Mouse (Mus musculus) retina, postnatal 7 days (tissue): ENCODE results near the gene Htr1f.

Source experiments
- DNase-seq: peaks from one replicate; pipeline ENCODE4 v3.0.0-alpha.2; 2012; ENCODE audit warnings: low read depth, low spot score

Htr1f gene

DNA sequence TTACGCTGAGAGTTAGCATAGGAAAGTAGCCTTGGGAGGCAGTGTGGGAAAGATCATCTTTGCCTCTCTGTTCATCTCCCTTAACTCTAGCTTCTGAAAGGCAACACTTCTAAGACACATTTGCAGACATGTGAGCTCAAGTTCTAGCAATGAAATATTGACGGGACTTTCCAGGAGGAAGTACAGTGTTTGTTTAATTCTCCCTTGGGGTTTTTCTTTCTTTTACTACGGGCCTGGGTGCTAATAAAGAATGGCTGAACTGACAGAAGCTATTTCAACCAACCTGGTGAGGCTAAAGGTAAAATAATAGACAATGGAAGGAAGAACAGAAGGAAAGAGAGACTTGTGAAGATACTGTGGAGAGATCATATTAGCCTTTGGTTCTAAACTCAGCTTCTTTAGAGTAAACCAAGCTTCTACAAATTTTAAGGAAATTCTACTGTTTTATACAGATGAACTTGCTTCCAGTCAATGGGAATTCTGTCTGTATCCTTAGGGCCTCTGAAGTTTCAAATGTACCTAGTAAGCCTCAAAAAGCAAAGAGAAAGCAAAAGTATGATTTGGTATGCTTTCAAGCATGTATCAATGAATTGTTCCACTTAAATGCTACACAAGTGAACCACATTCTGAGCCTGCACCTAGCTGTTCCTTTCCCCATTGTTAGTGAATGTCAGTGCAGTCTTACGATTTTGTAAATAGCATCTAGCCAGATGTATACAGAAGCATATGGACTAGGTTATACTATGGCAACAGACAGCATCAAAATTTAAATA, 131.9 kb downstream of the Htr1f start:
- DNase-seq = no peak

DNA sequence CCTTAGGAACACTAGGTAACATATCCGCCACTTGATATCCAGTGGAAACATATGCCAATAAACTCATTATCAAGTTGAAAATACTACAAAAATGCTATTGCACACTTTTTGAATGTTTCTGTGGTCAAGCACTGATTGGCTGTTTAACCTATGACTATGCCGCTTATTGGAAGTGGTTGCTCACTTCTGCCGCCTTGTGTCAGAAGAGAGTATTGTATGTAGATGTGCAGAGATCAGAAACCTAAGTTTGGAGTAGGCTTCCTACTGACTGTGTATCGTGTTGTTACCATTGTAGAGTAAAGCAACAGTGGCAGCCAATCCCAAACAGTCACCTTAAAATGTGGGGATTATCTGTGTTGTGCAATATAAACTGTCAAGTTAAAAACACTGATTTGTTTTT, 144.0 kb downstream of the Htr1f start:
- DNase-seq = no peak

DNA sequence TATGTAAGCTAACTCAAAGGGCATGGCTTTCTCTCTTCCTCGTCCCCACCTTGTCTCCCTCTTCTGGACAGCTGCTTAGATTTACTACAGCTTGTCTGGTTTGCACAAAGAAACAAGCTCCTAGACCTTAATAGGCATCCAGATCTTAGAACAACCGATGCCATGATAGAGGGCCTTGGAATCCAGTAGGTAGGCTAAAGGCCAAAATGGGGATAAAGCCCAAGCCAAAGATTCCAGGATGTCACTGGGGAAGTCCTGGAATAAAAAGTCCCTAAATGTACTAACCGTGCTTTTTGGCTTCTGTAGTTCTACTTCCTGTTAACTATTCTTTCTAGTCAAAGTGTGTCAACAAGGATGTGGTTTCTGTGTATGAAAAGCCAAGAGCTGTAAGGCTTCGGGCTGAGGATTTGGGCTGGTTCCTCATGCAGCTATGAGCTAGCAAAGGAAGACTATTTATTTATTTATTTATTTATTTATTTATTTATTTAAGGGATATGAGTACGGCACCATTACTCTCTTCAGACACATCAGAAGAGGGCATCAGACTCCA, 163.9 kb downstream of the Htr1f start:
- DNase-seq = no peak

DNA sequence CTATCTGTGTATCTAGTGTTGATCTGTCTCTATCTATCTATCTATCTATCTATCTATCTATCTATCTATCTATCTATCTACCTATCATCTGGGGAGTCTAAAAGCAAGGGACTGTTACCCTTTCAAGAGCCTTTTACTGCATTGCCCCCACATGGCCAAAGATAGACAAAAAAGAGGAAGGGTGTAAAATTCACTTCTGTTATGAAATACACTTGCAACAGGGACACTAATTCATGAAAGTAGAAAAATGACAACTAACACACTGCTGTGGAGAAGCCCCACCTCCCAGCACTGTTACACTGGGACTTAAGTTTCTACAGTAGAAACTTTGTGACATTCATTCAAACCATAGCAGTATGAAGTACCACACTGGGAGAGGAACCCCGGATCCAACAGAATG, 170.9 kb downstream of the Htr1f start:
- DNase-seq = no peak

DNA sequence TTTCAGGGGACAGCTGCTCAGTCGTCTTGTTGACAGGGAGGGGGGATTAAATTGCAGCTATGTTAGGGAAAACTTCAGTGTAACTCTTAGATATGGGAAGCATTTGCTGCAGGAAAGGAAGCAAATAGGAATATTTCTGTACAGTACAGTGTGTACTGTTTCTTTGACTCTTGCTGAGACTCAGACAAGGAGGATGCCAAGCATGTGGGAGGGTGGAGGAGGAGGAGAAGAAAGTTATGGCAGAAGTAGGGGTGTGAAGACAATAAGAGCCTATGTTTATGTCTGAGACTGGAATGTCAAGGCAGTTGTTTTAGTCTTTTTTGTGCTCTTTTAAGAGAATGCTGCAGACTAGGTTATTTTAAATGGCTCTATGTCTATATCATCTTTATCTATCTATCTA, 171.6 kb downstream of the Htr1f start:
- no peak for DNase-seq

DNA sequence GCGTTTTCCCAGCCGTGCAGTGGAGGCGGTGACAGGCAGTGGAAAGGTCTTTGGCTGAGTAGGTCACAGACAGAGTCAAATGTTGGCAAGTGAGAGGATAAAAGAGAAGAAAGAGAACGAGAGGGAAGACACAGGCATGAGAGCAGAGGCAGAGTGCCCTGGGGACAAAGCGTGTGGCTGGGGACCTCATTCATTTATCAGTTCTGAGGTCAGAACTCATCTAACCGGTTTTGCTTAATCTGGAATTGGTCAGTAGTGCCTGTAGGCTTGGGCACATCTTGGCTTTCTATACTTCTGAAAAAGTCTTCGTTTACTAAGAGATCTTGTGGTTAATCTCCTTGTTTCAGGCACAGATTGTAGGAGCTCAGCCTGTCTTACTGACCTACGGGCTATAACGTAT, 182.2 kb downstream of the Htr1f start:
- no peak for DNase-seq

DNA sequence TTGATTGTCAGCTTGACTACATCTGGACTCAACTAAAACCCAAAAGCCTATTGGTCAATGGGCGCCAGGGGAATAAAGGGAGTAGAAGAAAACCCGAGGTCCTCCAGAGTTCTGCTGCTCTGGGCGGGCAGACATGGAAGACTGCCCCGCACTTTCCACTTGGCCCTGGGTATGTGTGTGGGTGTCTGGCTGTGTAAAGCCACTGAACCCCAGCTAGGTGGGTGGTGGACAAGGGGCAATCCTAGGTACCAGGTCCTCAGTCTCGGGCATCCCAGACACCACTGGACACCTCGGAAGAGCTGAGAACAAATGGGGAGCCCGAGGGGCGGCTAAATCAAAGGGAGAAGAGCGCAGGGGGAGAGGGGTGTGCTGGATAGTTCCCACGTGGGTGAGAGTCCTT, 196.9 kb downstream of the Htr1f start:
- no peak for DNase-seq

DNA sequence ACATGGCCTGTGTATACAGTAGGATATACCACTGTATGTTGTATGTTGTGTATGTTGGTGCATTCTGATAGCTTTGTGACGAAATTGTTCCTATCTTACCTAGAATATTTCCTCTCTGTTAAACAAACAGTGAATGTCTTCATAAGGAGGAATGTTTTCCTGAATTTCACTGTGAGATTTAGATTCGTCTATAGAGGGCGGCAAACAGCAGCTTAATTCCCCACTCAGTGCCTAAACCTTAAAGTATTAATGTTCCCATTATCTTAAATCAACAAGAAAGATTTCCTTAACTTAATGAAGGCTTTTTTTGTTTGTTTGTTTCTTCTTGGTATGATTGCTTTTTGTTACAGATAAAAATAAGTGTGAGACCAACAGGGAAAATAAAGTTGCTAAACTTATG, 198.5 kb downstream of the Htr1f start:
- no peak for DNase-seq

DNA sequence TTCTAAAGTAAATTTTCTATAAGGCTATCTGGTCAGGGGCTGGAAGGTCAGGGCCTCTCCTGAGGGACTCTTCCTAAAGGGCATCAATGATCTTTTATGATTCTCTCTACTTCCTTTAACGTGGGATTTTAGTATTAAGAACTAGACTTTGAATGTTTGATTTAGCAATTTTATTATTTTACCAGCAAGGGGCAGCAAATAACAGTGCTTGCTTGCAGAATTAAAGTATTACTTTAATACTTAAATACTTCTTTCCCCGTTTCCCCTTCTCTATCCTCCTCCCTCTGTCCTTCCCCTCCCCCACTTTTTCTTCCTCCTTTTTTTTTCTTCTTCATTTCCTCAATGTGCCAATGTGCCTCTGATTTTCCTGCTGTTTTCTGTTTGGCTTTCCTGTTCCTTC, 202.3 kb downstream of the Htr1f start:
- no peak for DNase-seq

DNA sequence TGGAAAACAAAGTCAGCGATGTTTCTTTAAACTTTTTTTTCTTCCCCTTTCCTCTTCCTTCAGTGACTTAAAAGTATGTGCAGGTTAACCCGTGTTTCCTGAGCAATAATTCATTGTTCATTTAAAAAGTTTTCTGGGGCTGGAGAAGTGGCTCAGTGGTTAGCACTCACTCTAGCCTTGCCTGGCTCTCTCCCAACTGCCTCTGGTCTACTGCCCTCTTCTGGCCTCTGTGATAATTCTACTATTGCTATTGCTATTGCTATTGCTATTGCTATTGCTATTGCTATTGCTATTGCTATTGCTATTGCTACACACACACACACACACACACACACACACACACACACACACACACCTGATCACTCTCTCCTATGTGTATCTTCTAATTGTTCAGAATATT, 206.6 kb downstream of the Htr1f start:
- no peak for DNase-seq

DNA sequence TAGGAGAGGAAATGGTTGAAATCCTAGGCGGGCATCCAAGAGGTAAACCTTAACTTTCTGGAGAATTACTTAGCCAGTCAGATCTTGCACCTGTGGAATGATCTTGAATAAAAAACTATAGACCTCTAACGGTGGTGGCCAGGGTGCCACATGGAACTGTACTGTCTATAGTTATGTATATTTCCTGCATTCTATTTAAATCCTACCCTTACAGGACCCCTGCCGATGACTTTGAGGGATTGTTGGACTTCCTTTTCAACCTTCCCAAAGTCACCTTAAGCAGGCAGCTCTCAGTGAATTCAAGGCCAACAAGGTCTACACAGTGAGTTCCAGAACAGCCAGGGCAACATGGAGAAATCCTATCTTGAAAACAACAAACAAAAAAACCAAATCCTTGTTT, 216.2 kb downstream of the Htr1f start:
- no peak for DNase-seq

DNA sequence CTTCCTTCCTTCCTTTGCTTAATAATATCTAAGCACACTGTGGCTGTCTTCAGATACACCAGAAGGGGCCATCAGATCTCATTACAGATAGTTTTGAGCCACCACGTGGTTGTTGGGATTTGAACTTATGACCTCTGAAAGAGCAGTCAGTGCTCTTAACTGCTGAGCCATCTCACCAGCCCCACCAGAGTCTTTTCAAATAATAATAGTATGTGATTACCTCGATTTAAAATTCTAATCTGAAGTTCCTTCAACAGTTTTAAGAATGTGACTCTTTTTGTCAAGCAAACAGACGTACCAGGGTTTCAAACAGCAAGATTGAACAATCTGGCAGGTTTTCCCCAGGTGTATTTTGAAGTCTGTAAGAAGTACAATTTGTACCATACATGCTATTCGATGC, 220.1 kb downstream of the Htr1f start:
- no peak for DNase-seq

DNA sequence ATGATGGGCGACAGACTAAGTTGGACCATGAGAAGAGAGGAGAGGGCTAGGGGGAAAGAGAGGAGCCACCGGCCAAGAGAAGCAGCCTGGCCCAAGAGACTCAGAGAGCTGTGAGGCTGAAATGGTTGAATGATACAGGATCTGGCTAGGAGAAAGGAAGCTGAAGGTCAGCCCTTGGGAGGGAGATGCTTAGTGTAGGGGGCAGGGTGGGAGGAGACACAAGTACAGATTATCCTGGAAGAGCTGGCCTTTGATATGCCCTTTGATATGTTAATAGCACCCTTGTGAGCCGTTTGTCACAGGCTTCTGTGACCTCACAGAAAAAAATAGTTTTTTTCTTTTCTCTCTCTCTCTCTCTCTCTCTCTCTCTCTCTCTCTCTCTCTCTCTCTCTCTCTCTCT, 220.5 kb downstream of the Htr1f start:
- DNase-seq = no peak

DNA sequence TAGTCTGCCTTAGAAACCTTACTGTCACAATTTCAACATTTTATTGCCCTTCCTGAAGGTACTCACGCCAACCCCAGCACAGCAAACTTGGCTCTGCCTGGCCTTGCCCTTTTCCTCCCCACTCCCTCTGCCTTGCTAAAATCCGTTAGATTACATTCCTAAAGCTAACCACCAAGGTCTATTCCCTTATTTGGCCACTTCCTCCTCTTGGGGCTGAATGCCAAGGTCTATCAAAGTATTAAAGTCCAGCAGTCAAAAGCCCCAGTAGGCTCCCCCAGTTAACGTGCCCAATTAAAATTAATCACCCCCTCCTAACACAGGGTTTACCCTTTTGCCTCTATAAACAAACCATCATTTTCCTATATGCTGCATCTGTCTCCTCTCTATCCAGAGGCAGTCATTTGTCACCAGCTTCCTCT, 221.2 kb downstream of the Htr1f start:
- DNase-seq = no peak

DNA sequence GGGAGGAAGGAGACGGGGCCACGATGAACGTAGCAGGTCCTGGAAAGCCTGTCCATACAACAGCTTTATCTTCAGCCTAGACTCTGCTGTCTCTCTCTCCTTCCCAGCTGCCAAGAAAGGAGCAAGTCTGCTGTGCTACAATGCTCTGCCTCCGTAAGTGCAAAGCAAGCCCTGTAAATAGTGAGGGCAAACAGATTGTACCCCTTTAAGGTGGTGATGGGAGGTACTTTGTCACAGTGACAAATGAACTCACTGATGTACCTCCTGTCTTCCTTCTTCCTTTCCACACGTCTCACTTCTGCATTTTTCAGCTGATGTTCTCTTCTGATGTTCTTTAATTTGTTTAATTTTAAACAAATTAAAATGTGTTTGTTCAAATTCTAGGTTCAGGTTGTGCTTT, 221.8 kb downstream of the Htr1f start:
- DNase-seq = no peak

DNA sequence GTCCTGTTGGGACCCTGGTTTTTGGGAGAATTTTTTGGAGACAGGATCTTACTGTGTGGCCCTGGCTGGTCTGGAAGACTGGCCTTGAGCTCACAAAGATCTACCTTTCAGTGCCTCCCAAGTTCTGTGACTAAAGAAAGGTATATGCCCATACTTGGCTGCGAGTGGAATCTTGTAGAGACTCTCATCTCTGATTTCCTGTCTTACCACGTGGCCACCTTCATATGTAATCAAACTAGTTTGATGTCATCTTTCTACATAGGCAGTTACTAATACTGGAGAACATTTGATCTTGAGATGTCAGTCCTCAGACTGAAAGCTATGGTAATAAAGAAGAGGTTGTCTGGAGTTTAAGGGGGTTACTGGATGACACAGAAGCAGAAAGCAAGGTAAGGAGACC, 224.2 kb downstream of the Htr1f start:
- DNase-seq = no peak

DNA sequence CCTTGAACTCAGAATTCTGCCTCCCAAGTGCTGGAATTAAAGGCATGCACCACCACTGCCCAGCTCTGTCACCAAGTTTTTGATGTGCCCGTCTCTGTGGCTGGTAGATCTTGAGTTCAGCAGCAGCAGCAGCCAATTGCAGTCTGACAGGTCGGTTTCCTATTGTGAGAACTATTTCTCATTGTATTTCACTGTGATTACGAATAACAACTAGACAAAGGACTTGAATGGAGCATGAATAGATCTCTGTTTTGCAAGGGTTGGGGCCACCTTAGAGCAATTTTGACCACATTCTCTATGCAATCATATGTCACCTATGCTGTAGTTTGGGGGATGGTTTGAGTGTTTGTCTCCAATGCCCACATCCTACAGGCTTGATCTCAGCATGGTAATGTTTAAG, 224.7 kb downstream of the Htr1f start:
- DNase-seq = no peak

DNA sequence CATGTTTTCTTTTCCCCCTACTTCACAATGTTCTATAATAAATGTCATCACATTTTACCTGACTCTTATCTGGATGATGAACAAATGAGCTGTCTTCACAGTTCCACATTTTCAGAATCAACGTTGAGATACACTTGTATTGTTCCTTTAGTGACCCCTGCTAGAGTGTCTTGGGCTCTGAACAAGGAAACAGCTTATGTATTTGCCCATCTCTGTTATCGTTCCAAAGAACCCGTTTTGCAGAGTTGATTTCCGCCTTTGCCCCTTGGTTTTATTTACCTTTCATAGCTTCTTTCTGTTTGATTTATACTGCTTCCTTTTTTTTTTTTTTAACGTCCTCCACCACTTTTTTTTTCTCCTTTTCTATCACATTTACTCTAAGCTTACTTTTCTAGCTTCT, 225.9 kb downstream of the Htr1f start:
- no peak for DNase-seq

DNA sequence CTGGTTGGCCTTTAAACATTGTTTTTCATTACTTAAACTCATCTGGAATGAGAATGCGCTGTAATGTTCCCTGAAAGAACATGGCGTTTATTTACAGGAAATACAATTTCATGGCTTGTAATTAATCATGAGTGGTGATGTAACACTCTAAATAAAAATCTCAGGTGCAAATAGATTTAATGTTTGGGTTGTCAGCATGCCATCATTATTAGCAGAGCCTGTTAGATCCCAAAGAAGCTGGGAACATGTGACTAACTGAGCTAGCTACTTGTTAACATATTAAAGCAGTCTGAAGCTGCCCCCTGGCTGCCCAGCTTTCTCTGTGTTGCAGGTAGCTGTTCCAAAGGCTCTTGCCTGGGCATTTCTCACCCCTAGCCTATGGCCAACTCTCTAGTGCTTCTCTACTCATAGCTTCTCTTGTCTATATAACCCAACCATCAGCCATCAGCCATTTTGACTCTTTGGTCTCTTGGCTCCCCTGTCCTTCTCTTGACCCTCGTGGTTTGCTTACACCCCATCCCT, 227.0 kb downstream of the Htr1f start:
- DNase-seq = no peak

DNA sequence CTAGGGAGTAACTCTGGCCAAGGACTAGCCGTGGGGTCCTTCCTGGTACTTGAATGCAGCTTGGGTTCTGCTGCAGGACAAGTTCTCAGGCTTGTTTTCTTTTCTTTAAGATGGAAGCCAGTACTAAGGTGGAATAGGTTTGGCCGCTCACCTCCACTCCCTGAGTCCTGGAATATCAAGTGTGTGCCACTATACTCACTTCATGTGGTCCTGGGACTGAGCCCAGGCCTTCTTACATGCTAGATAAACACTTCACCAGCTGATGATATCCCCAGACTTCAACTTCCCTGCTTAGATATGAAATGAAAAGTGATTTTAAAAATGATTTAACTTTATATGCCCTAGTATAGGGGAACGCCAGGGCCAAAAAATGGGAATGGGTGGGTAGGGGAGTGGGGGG, 228.3 kb downstream of the Htr1f start:
- DNase-seq = no peak

DNA sequence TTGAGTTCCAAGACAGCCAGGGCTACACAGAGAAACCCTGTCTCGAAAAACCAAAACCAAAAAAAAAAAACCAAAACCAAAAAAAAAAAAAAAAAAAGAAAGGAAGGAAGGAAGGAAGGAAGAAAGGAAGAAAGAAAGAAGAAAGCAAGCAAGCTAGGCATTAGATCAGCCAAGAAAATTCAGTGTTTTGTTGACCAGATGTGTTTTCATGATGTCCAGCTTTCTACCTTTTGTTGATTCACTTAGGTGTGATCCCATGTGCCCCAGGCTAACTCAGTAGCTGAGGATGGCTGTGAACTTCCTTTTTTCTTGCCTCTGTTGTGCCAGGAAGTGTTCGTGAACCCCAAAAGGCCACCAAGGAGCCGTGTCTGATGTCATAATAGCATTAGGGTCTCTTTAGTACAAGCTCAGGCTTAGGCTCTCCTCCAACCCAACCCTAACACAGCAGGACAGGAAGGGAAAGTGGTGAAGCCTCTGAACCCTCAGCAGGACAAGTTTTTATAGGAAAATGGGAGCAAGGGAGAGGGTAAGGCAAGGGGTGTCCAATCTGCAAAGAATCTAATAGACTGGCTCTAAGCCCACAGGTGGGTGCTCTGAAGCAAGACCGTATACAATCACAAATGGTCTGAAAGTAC, 228.9 kb downstream of the Htr1f start:
- DNase-seq = no peak

DNA sequence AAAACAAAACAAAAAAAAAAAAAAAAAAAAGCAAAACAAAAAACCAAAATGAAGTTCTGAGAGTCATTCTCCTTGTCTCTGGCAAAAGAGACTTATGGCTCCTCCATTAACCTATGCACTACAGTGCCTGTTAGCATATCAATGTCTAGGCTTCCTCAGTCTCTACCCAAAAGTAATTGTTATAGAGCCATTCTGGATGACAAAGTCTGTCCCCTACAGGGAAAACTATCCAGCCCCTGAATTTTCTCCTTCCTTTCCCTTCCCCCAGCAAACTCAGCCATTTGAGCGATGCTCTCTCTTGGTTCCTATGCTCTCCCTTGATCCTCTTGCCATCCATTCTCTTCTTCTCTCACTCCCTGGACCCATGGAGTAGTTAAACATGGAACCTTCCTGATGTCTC, 229.8 kb downstream of the Htr1f start:
- no peak for DNase-seq

DNA sequence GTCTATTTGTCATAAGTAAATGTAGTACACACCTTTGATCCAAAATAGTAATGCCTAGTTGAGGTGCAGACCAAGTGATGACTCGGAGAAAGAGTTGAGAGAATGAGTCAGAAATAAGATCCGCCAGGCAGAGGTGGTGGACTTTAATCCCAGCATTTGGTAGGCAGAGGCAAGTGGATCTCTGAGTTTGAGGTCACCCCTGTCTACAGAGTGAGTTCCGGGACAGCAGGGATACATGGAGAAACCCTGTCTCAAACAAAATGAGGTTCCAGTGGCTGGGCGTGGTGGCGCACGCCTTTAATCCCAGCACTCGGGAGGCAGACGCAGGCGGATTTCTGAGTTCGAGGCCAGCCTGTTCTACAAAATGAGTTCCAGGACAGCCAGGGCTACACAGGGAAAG, 230.3 kb downstream of the Htr1f start:
- no peak for DNase-seq
